Mouse (Mus musculus): ENCODE measurements at regions not wholly inside any gene's neighbourhood (a gene's known extent, or its start where the extent isn't known, plus 50 kb on each side); places are given as distances from the start of the nearest gene placed in this dataset.

GRCm38 (mm10) chr19:32912323-32912722, 155.0 kb downstream of the Pten start:
- no peak overlapping the region for H3K4me3 ChIP-seq (ENCODE audit: low read depth, low read length)
- no peak for DNase-seq (ENCODE audit: low spot score)
- no peak for ATAC-seq (ENCODE audit: extremely low read depth, insufficient number of reproducible peaks, low FRiP score, poor library complexity, severe bottlenecking)
- H3K4me1 ChIP-seq (ENCODE audit: insufficient read depth, low read depth, low read length), result peaks cover 20% of the 10 kb centered on the region
- H3K27me3 ChIP-seq (ENCODE audit: insufficient read depth, low read length), result peaks cover 6% of the 10 kb centered on the region; the same call in 1 of the 2 replicates
- H3K9me3 ChIP-seq (replicated peaks), result no peaks in the 10 kb centered on the region
- H3K36me3 ChIP-seq (replicated peaks), result no peaks in the 10 kb centered on the region
- TF ChIP-seq POLR2AphosphoS5 (IDR thresholded peaks at IDR 0.05; ENCODE audit: insufficient replicate concordance, low read depth, low read length), result no peak
- no peak for TF ChIP-seq GATA1 (IDR thresholded peaks at IDR 0.05; ENCODE audit: borderline replicate concordance, low read length)
- TF ChIP-seq GATA2 (IDR thresholded peaks at IDR 0.05; ENCODE audit: borderline replicate concordance, low read depth, low read length), result no peak
- no peak for TF ChIP-seq TAL1 (conservative IDR thresholded peaks at IDR 0.05; ENCODE audit: low read depth, low read length)
- no peak for TF ChIP-seq CTCF (IDR thresholded peaks at IDR 0.05; ENCODE audit: low read depth, low read length)

GRCm38 (mm10) chr19:32916507-32917280, 159.4 kb downstream of the Pten start:
- H3K27me3 ChIP-seq (ENCODE audit: insufficient read depth, low read length), result peaks cover 18% of the 10 kb centered on the region; the same call in 1 of the 2 replicates
- H3K9me3 ChIP-seq (replicated peaks), result no peaks in the 10 kb centered on the region
- peaks cover 17% of the 10 kb centered on the region for H3K4me1 ChIP-seq (ENCODE audit: insufficient read depth, low read depth, low read length)
- ATAC-seq (ENCODE audit: extremely low read depth, insufficient number of reproducible peaks, low FRiP score, poor library complexity, severe bottlenecking) (no peak), DNase-seq (ENCODE audit: low spot score) (no peak)
- TF ChIP-seq TAL1 (conservative IDR thresholded peaks at IDR 0.05; ENCODE audit: low read depth, low read length) (no peak), CTCF (IDR thresholded peaks at IDR 0.05; ENCODE audit: low read depth, low read length) (no peak), GATA1 (IDR thresholded peaks at IDR 0.05; ENCODE audit: borderline replicate concordance, low read length) (no peak), POLR2AphosphoS5 (IDR thresholded peaks at IDR 0.05; ENCODE audit: insufficient replicate concordance, low read depth, low read length) (no peak), GATA2 (IDR thresholded peaks at IDR 0.05; ENCODE audit: borderline replicate concordance, low read depth, low read length) (no peak)
- no peaks in the 10 kb centered on the region for H3K36me3 ChIP-seq (replicated peaks)
- H3K4me3 ChIP-seq (ENCODE audit: low read depth, low read length), result no peak overlapping the region

GRCm38 (mm10) chr19:32921021-32921420, 163.7 kb downstream of the Pten start:
- H3K4me3 ChIP-seq (ENCODE audit: low read depth, low read length), result no peak overlapping the region
- ATAC-seq (ENCODE audit: extremely low read depth, insufficient number of reproducible peaks, low FRiP score, poor library complexity, severe bottlenecking), result no peak
- H3K36me3 ChIP-seq (replicated peaks), result no peaks in the 10 kb centered on the region
- TF ChIP-seq POLR2AphosphoS5 (IDR thresholded peaks at IDR 0.05; ENCODE audit: insufficient replicate concordance, low read depth, low read length) (no peak), TAL1 (conservative IDR thresholded peaks at IDR 0.05; ENCODE audit: low read depth, low read length) (no peak), CTCF (IDR thresholded peaks at IDR 0.05; ENCODE audit: low read depth, low read length) (no peak)
- H3K27me3 ChIP-seq (ENCODE audit: insufficient read depth, low read length), result peaks cover 18% of the 10 kb centered on the region
- DNase-seq (ENCODE audit: low spot score), result no peak
- no peaks in the 10 kb centered on the region; the same call in 1 of the 2 replicates for H3K4me1 ChIP-seq (ENCODE audit: insufficient read depth, low read depth, low read length)
- no peaks in the 10 kb centered on the region for H3K9me3 ChIP-seq (replicated peaks)

GRCm38 (mm10) chr19:32923911-32924310, 166.6 kb downstream of the Pten start:
- peaks cover 3% of the 10 kb centered on the region; the same call in 1 of the 2 replicates for H3K4me1 ChIP-seq (ENCODE audit: insufficient read depth, low read depth, low read length)
- peaks cover 10% of the 10 kb centered on the region for H3K27me3 ChIP-seq (ENCODE audit: insufficient read depth, low read length)
- no peaks in the 10 kb centered on the region for H3K36me3 ChIP-seq (replicated peaks)
- TF ChIP-seq GATA1 (IDR thresholded peaks at IDR 0.05; ENCODE audit: borderline replicate concordance, low read length) (no peak), POLR2AphosphoS5 (IDR thresholded peaks at IDR 0.05; ENCODE audit: insufficient replicate concordance, low read depth, low read length) (no peak), CTCF (IDR thresholded peaks at IDR 0.05; ENCODE audit: low read depth, low read length) (no peak), GATA2 (IDR thresholded peaks at IDR 0.05; ENCODE audit: borderline replicate concordance, low read depth, low read length) (no peak), TAL1 (conservative IDR thresholded peaks at IDR 0.05; ENCODE audit: low read depth, low read length) (no peak)
- no peak overlapping the region for H3K4me3 ChIP-seq (ENCODE audit: low read depth, low read length)
- H3K9me3 ChIP-seq (replicated peaks), result no peaks in the 10 kb centered on the region
- DNase-seq (ENCODE audit: low spot score), result no peak
- no peak for ATAC-seq (ENCODE audit: extremely low read depth, insufficient number of reproducible peaks, low FRiP score, poor library complexity, severe bottlenecking)

GRCm38 (mm10) chr19:32925628-32926505, 168.6 kb downstream of the Pten start:
- Histone ChIP-seq H3K4me3 (ENCODE audit: low read depth, low read length) (no peak overlapping the region), H3K9me3 (replicated peaks) (no peaks in the 10 kb centered on the region), H3K4me1 (ENCODE audit: insufficient read depth, low read depth, low read length) (peaks cover 3% of the 10 kb centered on the region; the same call in 1 of the 2 replicates), H3K36me3 (replicated peaks) (no peaks in the 10 kb centered on the region), H3K27me3 (ENCODE audit: insufficient read depth, low read length) (peaks cover 10% of the 10 kb centered on the region)
- TF ChIP-seq TAL1 (conservative IDR thresholded peaks at IDR 0.05; ENCODE audit: low read depth, low read length) (no peak), POLR2AphosphoS5 (IDR thresholded peaks at IDR 0.05; ENCODE audit: insufficient replicate concordance, low read depth, low read length) (no peak), GATA1 (IDR thresholded peaks at IDR 0.05; ENCODE audit: borderline replicate concordance, low read length) (no peak), GATA2 (IDR thresholded peaks at IDR 0.05; ENCODE audit: borderline replicate concordance, low read depth, low read length) (no peak), CTCF (IDR thresholded peaks at IDR 0.05; ENCODE audit: low read depth, low read length) (no peak)
- no peak for DNase-seq (ENCODE audit: low spot score)
- no peak for ATAC-seq (ENCODE audit: extremely low read depth, insufficient number of reproducible peaks, low FRiP score, poor library complexity, severe bottlenecking)

- no peak for ATAC-seq (ENCODE audit: extremely low read depth, insufficient number of reproducible peaks, low FRiP score, poor library complexity, severe bottlenecking)
- DNase-seq (ENCODE audit: low spot score), result no peak
- Histone ChIP-seq H3K4me3 (ENCODE audit: low read depth, low read length) (no peak overlapping the region), H3K36me3 (replicated peaks) (no peaks in the 10 kb centered on the region), H3K4me1 (ENCODE audit: insufficient read depth, low read depth, low read length) (peaks cover 3% of the 10 kb centered on the region; the same call in 1 of the 2 replicates), H3K27me3 (ENCODE audit: insufficient read depth, low read length) (peaks cover 10% of the 10 kb centered on the region), H3K9me3 (replicated peaks) (no peaks in the 10 kb centered on the region)
- no peak for TF ChIP-seq CTCF (IDR thresholded peaks at IDR 0.05; ENCODE audit: low read depth, low read length)
- no peak for TF ChIP-seq GATA1 (IDR thresholded peaks at IDR 0.05; ENCODE audit: borderline replicate concordance, low read length)
- no peak for TF ChIP-seq POLR2AphosphoS5 (IDR thresholded peaks at IDR 0.05; ENCODE audit: insufficient replicate concordance, low read depth, low read length)
- TF ChIP-seq GATA2 (IDR thresholded peaks at IDR 0.05; ENCODE audit: borderline replicate concordance, low read depth, low read length), result no peak
- no peak for TF ChIP-seq TAL1 (conservative IDR thresholded peaks at IDR 0.05; ENCODE audit: low read depth, low read length)
Measured at GRCm38 (mm10) chr19:32926571-32926970, 169.3 kb downstream of the Pten start.
